Mouse (Mus musculus): ENCODE results near the gene Rsbn1.

GRCm38 (mm10) chr3:104007479-104007878 lies 93.6 kb downstream of the Rsbn1 start:
- TF ChIP-seq CTCF (IDR thresholded peaks at IDR 0.05) (no peak), EP300 (IDR thresholded peaks at IDR 0.05) (no peak)
